Mouse (Mus musculus) megakaryocyte, embryonic 14.5 days (primary cell): ENCODE results near the gene Amtn.

Experiments
- FLI1 ChIP-seq: IDR thresholded peaks from 2 replicates; pipeline ENCODE4 v1.6.1; 2012; ENCODE audit warnings: low read length, inconsistent platforms, mixed read lengths
- GATA1 ChIP-seq: IDR thresholded peaks from 3 replicates; pipeline ENCODE4 v1.6.1; 2012; ENCODE audit warnings: mixed read lengths, low read length, inconsistent platforms, borderline replicate concordance

GRCm38 (mm10) chr5:88399849-88400248 is 23.9 kb downstream of the Amtn start:
- no peak for TF ChIP-seq GATA1
- TF ChIP-seq FLI1, result no peak
